Mouse (Mus musculus) heart, adult 2 months (tissue): ENCODE measurements around the gene Setx. TPM values are rescaled to one million over a fixed set of nuclear protein-coding genes. Genes with fewer than 3 reads are reported as not detected.
"Not testable (repeated sequence)": the region's sequence is repeated elsewhere in the genome, so short reads cannot be mapped to it uniquely, and the experiment has no call there.

Experiments
- DNase-seq, 2 experiments: peaks; one replicate each; pipeline ENCODE4 v3.0.0; 2021
- H3K27ac ChIP-seq: fragments of 200-600 bp; 2 replicates; pipeline ENCODE4 v1.8.1; 2022
- H3K27me3 ChIP-seq: fragments of 200-500 bp; 2 replicates; pipeline ENCODE4 v1.6.1; 2012; ENCODE audit warnings: mild to moderate bottlenecking, low read length, inconsistent platforms, mixed read lengths; ENCODE audit not compliant: control insufficient read depth, insufficient read depth
- H3K36me3 ChIP-seq: fragments of 200-500 bp; 2 replicates; pipeline ENCODE4 v1.6.1; 2012; ENCODE audit warnings: low read length, inconsistent platforms; ENCODE audit not compliant: control insufficient read depth, insufficient read depth
- H3K4me1 ChIP-seq: fragments of 200-500 bp; 2 replicates; pipeline ENCODE4 v1.6.1; 2011; ENCODE audit warnings: low read length; ENCODE audit not compliant: control insufficient read depth, insufficient read depth
- H3K4me3 ChIP-seq: fragments of 200-600 bp; 2 replicates; pipeline ENCODE4 v1.8.1; 2022
- H3K79me2 ChIP-seq: fragments of 200-500 bp; replicated peaks from 2 replicates; pipeline ENCODE4 v1.6.1; 2012; ENCODE audit warnings: mild to moderate bottlenecking, inconsistent platforms, low read length, moderate library complexity, mixed read lengths; ENCODE audit not compliant: control insufficient read depth, insufficient read depth
- H3K9ac ChIP-seq: fragments of 200-500 bp; 2 replicates; pipeline ENCODE4 v1.6.1; 2012; ENCODE audit warnings: low read depth, mild to moderate bottlenecking, control low read depth, inconsistent platforms, low read length, mixed read lengths
- CTCF ChIP-seq: fragments of 200-600 bp; IDR thresholded peaks from 2 replicates; pipeline ENCODE4 v1.8.1; 2022; ENCODE audit warnings: antibody characterized with exemption, mild to moderate bottlenecking, moderate library complexity
- EP300 ChIP-seq: fragments of 200-500 bp; IDR thresholded peaks from 2 replicates; pipeline ENCODE4 v1.6.1; 2011; ENCODE audit warnings: low read depth, low read length, control low read depth; ENCODE audit not compliant: insufficient read depth
- POLR2A ChIP-seq: fragments of 200-500 bp; IDR thresholded peaks from 2 replicates; pipeline ENCODE4 v1.6.1; 2011; ENCODE audit warnings: mild to moderate bottlenecking, low read depth, low read length, control low read depth; ENCODE audit not compliant: insufficient read depth
- WGBS: fragments of 180-500 bp; shearing (Covaris S2); methylation state at CpG from one replicate; pipeline ENCODE4 v1.1.7; 2018; 5-methylcytosine and 5-hydroxymethylcytosine counted together
- intact Hi-C: fragments of 180-260 bp; cut with DNase I; formaldehyde crosslinking; loops from one replicate; pipeline ENCODE4 v1.15.1; 2025
- polyA plus RNA-seq: library from polyadenylated mRNA; depleted of rRNA; stranded (reverse); fragments of >200 nt; gene quantifications from 2 replicates; pipeline ENCODE4 v1.2.3, GENCODE M21; 2012
- total RNA-seq, 2 experiments: library from RNA; stranded (reverse); gene quantifications; 2 replicates each; pipeline ENCODE4 v1.2.3; 2021

Setx gene
- total and polyA plus RNA-seq, 3 experiments: 4.0 to 33.4 (median 23.8) TPM

GRCm38 (mm10) chr2:29095674-29096073 lies 28.3 kb upstream of the Setx start:
- Histone ChIP-seq H3K4me1 (no peaks in the 10 kb centered on the region; the same call in 1 of the 2 replicates), H3K27me3 (no peaks in the 10 kb centered on the region), H3K36me3 (no peaks in the 10 kb centered on the region), H3K4me3 (no peak overlapping the region), H3K79me2 (no peaks in the 10 kb centered on the region), H3K27ac (no peak overlapping the region), H3K9ac (no peak overlapping the region)
- no peak for DNase-seq
- intact Hi-C loops: loop anchor here (5.0 kb wide), 1 partner anchor 33 kb away; the partner anchor contains the start of gene Ttf1
- 87% methylated on average over 8 of the region's 8 CpGs for WGBS
- TF ChIP-seq EP300: no peak
- TF ChIP-seq CTCF: no peak
- no peak for TF ChIP-seq POLR2A

- no peaks in the 10 kb centered on the region for H3K79me2 ChIP-seq
- H3K4me3 ChIP-seq: no peak overlapping the region
- intact Hi-C loops: loop anchor here (5.0 kb wide), 1 partner anchor 34 kb away; the partner anchor contains the start of gene Ttf1
- 79% methylated on average over 4 of the region's 4 CpGs for WGBS
- H3K4me1 ChIP-seq: peaks cover 1% of the 10 kb centered on the region; the same call in 1 of the 2 replicates
- no peak overlapping the region for H3K27ac ChIP-seq
- TF ChIP-seq EP300 (no peak), CTCF (no peak), POLR2A (no peak)
- DNase-seq: no peak
- H3K36me3 ChIP-seq: no peaks in the 10 kb centered on the region
- no peaks in the 10 kb centered on the region for H3K27me3 ChIP-seq
- H3K9ac ChIP-seq: no peak overlapping the region
These were observed 27.2 kb upstream of the Setx start for GRCm38 (mm10) chr2:29096751-29097150.

- WGBS: 64% methylated on average over 3 of the region's 3 CpGs
These were observed 26.5 kb upstream of the Setx start for GRCm38 (mm10) chr2:29097465-29097864.

GRCm38 (mm10) chr2:29097955-29098354 lies 26.0 kb upstream of the Setx start:
- not testable (repeated sequence) for DNase-seq, H3K27ac ChIP-seq, H3K79me2 ChIP-seq, H3K4me3 ChIP-seq, H3K9ac ChIP-seq, H3K36me3 ChIP-seq, H3K4me1 ChIP-seq, H3K27me3 ChIP-seq
- WGBS: 91% methylated on average over 5 of the region's 5 CpGs
- intact Hi-C loops: loop anchor here (5.0 kb wide), 1 partner anchor 36 kb away; the partner anchor contains the start of gene Ttf1

More at GRCm38 (mm10) chr2:29097465-29097864, 26.5 kb upstream of the Setx start:
- Histone ChIP-seq H3K36me3 (no peaks in the 10 kb centered on the region), H3K79me2 (no peaks in the 10 kb centered on the region), H3K27me3 (no peaks in the 10 kb centered on the region), H3K27ac (no peak overlapping the region), H3K9ac (no peak overlapping the region), H3K4me1 (peaks cover 1% of the 10 kb centered on the region; the same call in 1 of the 2 replicates), H3K4me3 (no peak overlapping the region)
- no peak for TF ChIP-seq EP300
- TF ChIP-seq CTCF: no peak
- no peak for TF ChIP-seq POLR2A
- intact Hi-C loops: loop anchor here (5.0 kb wide), 1 partner anchor 35 kb away; the partner anchor contains the start of gene Ttf1
- DNase-seq: peak in 1 of 2 experiments; percentile 8

- 70% methylated on average over 8 of the region's 8 CpGs for WGBS
- intact Hi-C loops: loop anchor here (5.0 kb wide), 1 partner anchor 36 kb away; the partner anchor contains the start of gene Ttf1
These were observed 25.2 kb upstream of the Setx start for GRCm38 (mm10) chr2:29098786-29099185.

GRCm38 (mm10) chr2:29099646-29100045 lies 24.3 kb upstream of the Setx start:
- Histone ChIP-seq H3K9ac (no peak overlapping the region), H3K79me2 (no peaks in the 10 kb centered on the region), H3K27me3 (no peaks in the 10 kb centered on the region), H3K36me3 (no peaks in the 10 kb centered on the region), H3K27ac (no peak overlapping the region), H3K4me3 (no peak overlapping the region), H3K4me1 (peaks cover 1% of the 10 kb centered on the region; the same call in 1 of the 2 replicates)
- no peak for TF ChIP-seq CTCF
- TF ChIP-seq POLR2A: no peak
- TF ChIP-seq EP300: no peak
- intact Hi-C loops: loop anchor here (5.0 kb wide), 1 partner anchor 37 kb away; the partner anchor contains the start of gene Ttf1
- 89% methylated on average over 14 of the region's 14 CpGs for WGBS
- no peak for DNase-seq

More at GRCm38 (mm10) chr2:29098786-29099185, 25.2 kb upstream of the Setx start:
- H3K9ac ChIP-seq: no peak overlapping the region
- TF ChIP-seq CTCF: no peak
- no peak for TF ChIP-seq EP300
- TF ChIP-seq POLR2A: no peak
- H3K27me3 ChIP-seq: no peaks in the 10 kb centered on the region
- no peak for DNase-seq
- H3K4me3 ChIP-seq: no peak overlapping the region
- H3K27ac ChIP-seq: no peak overlapping the region
- H3K4me1 ChIP-seq: peaks cover 1% of the 10 kb centered on the region; the same call in 1 of the 2 replicates
- no peaks in the 10 kb centered on the region for H3K79me2 ChIP-seq
- no peaks in the 10 kb centered on the region for H3K36me3 ChIP-seq
